Mouse (Mus musculus): ENCODE results near the gene Olfr731. TPM values are rescaled to one million over a fixed set of nuclear protein-coding genes. Genes with fewer than 3 reads are reported as not detected.

The Olfr731 gene
- polyA plus RNA-seq (2015; fragmentation: Nextera tagmentation; extraction: Ambion mirVana): not detected in 2 replicates

DNA sequence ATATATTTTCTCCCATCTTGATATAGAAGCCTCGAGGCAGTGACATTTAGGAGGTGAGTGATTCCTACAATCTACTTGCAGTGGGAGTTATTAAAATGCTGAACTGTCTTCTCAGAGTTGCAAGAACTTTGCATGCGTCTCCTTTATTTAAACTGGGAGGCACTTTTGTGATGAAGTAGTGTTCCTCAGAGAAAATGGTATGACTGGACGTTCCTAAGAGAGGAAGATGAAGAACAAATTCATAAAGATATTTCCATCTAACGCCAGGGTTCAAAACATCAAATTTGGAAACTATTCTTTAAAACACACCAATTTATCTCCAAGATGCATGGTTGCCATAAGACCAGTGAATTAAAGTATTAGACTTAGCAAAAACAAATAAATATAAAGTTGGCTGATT, at the start of gene Olfr731:
Gene Olfr731, minus strand, starts transcription at position 101 of the 400 bp plus-strand sequence.
- H3K27ac ChIP-seq (ENCODE audit: low read length): no peak within 1 kb of the TSS
- no peak within 1 kb of the TSS for H3K4me3 ChIP-seq (replicated peaks; ENCODE audit: low read length)
- H3K4me1 ChIP-seq (ENCODE audit: control insufficient read depth, insufficient read depth, low read length): no peaks in the 10 kb centered on the region
- no peak within 1 kb of the TSS for H3K4me2 ChIP-seq (ENCODE audit: low read depth, low read length)
- no peaks in the 10 kb centered on the region for H3K27me3 ChIP-seq (ENCODE audit: control insufficient read depth, insufficient read depth, low read length)
- no peak for ATAC-seq (ENCODE audit: insufficient read depth, low FRiP score)
- H3K36me3 ChIP-seq (ENCODE audit: control insufficient read depth, insufficient read depth, low read length): no peaks in the 10 kb centered on the region
- H3K9me3 ChIP-seq (replicated peaks; ENCODE audit: control insufficient read depth, low read length): no peaks in the 10 kb centered on the region
- 78% methylated on average over 4 of the region's 4 CpGs for WGBS
- no peak within 1 kb of the TSS for H3K9ac ChIP-seq (ENCODE audit: low read length)

DNA sequence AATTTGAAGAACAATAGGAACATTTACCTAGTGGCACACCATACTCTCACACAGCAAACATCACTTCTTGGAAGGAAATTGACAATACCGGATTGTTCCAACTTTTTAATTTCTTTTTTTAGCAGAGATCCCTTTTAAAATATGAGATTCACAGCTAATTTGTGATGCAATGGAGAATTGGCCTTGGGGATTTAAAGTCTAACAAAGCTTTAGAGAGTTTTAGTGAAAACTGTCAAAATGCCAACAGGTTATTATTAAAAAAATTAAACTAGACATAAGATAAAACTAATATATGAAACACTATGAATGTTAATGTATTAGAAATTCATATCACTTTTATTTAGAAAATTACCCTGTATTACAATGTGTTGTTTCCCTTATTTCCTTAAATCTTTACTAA, 42.4 kb upstream of the Olfr731 start, which contains the start of gene Olfr732:
Gene Olfr732, minus strand, starts transcription at position 101 of the 400 bp plus-strand sequence.
- H3K27ac ChIP-seq (ENCODE audit: low read length): no peak within 1 kb of the TSS
- H3K9me3 ChIP-seq (replicated peaks; ENCODE audit: control insufficient read depth, low read length): no peaks in the 10 kb centered on the region
- no peaks in the 10 kb centered on the region for H3K4me1 ChIP-seq (ENCODE audit: control insufficient read depth, insufficient read depth, low read length)
- 97% methylated on average over 1 of the region's 1 CpGs for WGBS
- no peaks in the 10 kb centered on the region for H3K27me3 ChIP-seq (ENCODE audit: control insufficient read depth, insufficient read depth, low read length)
- ATAC-seq (ENCODE audit: insufficient read depth, low FRiP score): no peak
- no peak within 1 kb of the TSS for H3K9ac ChIP-seq (ENCODE audit: low read length)
- no peaks in the 10 kb centered on the region for H3K36me3 ChIP-seq (ENCODE audit: control insufficient read depth, insufficient read depth, low read length)
- H3K4me3 ChIP-seq (replicated peaks; ENCODE audit: low read length): no peak within 1 kb of the TSS
- H3K4me2 ChIP-seq (ENCODE audit: low read depth, low read length): no peak within 1 kb of the TSS

DNA sequence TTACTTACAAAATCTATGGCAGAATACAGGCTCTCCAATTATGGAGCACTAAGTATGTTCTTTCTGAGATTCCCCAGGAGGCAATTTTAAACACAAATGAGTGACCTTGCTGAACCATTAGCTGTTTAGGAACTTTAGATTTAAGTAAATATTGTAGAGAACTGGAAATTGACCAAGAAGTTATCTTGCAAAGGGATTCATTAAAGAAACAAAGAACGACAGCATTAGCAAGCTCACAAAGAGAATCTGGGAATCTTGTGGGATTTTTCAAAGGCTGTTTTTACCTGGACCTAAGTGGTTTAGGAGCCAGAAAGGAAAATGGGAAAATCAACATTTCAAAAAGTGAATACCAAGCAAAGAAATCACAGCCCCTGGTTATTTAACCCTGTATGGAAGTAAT, 53.6 kb downstream of the Olfr731 start, which contains the start of gene Olfr730:
Gene Olfr730, minus strand, starts transcription at position 101 of the 400 bp plus-strand sequence.
- no peak within 1 kb of the TSS for H3K4me2 ChIP-seq (ENCODE audit: low read depth, low read length)
- no peak within 1 kb of the TSS for H3K4me3 ChIP-seq (replicated peaks; ENCODE audit: low read length)
- no peaks in the 10 kb centered on the region for H3K9me3 ChIP-seq (replicated peaks; ENCODE audit: control insufficient read depth, low read length)
- ATAC-seq (ENCODE audit: insufficient read depth, low FRiP score): no peak
- H3K27me3 ChIP-seq (ENCODE audit: control insufficient read depth, insufficient read depth, low read length): no peaks in the 10 kb centered on the region
- WGBS: 49% methylated on average over 1 of the region's 1 CpGs
- no peaks in the 10 kb centered on the region for H3K4me1 ChIP-seq (ENCODE audit: control insufficient read depth, insufficient read depth, low read length)
- H3K36me3 ChIP-seq (ENCODE audit: control insufficient read depth, insufficient read depth, low read length): no peaks in the 10 kb centered on the region
- no peak within 1 kb of the TSS for H3K9ac ChIP-seq (ENCODE audit: low read length)
- H3K27ac ChIP-seq (ENCODE audit: low read length): no peak within 1 kb of the TSS

Other genes with a start within 250 kb of the Olfr731 start
- gene Olfr725, start 201.5 kb downstream of the Olfr731 start, polyA plus RNA-seq (2015; fragmentation: Nextera tagmentation; extraction: Ambion mirVana): not detected in 2 replicates
- not detected in 2 replicates for gene Olfr726, start 150.9 kb downstream of the Olfr731 start, polyA plus RNA-seq (2015; fragmentation: Nextera tagmentation; extraction: Ambion mirVana)
- not detected in 2 replicates for gene Olfr727, start 118.7 kb downstream of the Olfr731 start, polyA plus RNA-seq (2015; fragmentation: Nextera tagmentation; extraction: Ambion mirVana)
- gene Olfr728, start 99.2 kb downstream of the Olfr731 start, polyA plus RNA-seq (2015; fragmentation: Nextera tagmentation; extraction: Ambion mirVana): not detected in 2 replicates
- not detected in 2 replicates for gene Olfr729, start 89.0 kb downstream of the Olfr731 start, polyA plus RNA-seq (2015; fragmentation: Nextera tagmentation; extraction: Ambion mirVana)
- gene Olfr730, start 53.7 kb downstream of the Olfr731 start, polyA plus RNA-seq (2015; fragmentation: Nextera tagmentation; extraction: Ambion mirVana): not detected in 2 replicates
- not detected in 2 replicates for gene Olfr732, start 42.3 kb upstream of the Olfr731 start, polyA plus RNA-seq (2015; fragmentation: Nextera tagmentation; extraction: Ambion mirVana)
- not detected in 2 replicates for gene Olfr733, start 59.7 kb upstream of the Olfr731 start, polyA plus RNA-seq (2015; fragmentation: Nextera tagmentation; extraction: Ambion mirVana)
- not detected in 2 replicates for gene Olfr734, start 84.9 kb upstream of the Olfr731 start, polyA plus RNA-seq (2015; fragmentation: Nextera tagmentation; extraction: Ambion mirVana)
- not detected in 2 replicates for gene Olfr735, start 107.0 kb upstream of the Olfr731 start, polyA plus RNA-seq (2015; fragmentation: Nextera tagmentation; extraction: Ambion mirVana)
- gene Tlr11, start 116.0 kb upstream of the Olfr731 start, polyA plus RNA-seq (2015; fragmentation: Nextera tagmentation; extraction: Ambion mirVana): not detected in 2 replicates
- gene Olfr736, start 139.3 kb upstream of the Olfr731 start, polyA plus RNA-seq (2015; fragmentation: Nextera tagmentation; extraction: Ambion mirVana): not detected in 2 replicates
- gene Olfr738, start 165.7 kb upstream of the Olfr731 start, polyA plus RNA-seq (2015; fragmentation: Nextera tagmentation; extraction: Ambion mirVana): not detected in 2 replicates
- gene Olfr739, start 176.8 kb upstream of the Olfr731 start, polyA plus RNA-seq (2015; fragmentation: Nextera tagmentation; extraction: Ambion mirVana): not detected in 2 replicates
- gene Olfr740, start 203.7 kb upstream of the Olfr731 start, polyA plus RNA-seq (2015; fragmentation: Nextera tagmentation; extraction: Ambion mirVana): not detected in 2 replicates
- gene Olfr741, start 230.9 kb upstream of the Olfr731 start, polyA plus RNA-seq (2015; fragmentation: Nextera tagmentation; extraction: Ambion mirVana): not detected in 2 replicates